Mouse (Mus musculus) liver, embryonic 12.5 days (tissue): ENCODE measurements around the gene Exosc2. TPM values are rescaled to one million over a fixed set of nuclear protein-coding genes. Genes with fewer than 3 reads are reported as not detected.

Experiments
- polyA plus RNA-seq: library from polyadenylated mRNA; unstranded; fragments of >200 nt; fragmentation: Nextera tagmentation; extraction: Ambion mirVana; gene quantifications from 2 replicates; pipeline ENCODE4 v1.2.1, GENCODE M21; 2016

Gene Exosc2
- polyA plus RNA-seq, 1 experiment from 2014 or later, result 64.9 TPM

Other genes with a start within 250 kb of the Exosc2 start
- gene Ass1, start 200.5 kb upstream of the Exosc2 start, polyA plus RNA-seq, result 58.9 and 59.9 TPM in 2 replicates
- 41.8 and 45.9 TPM in 2 replicates for gene Fubp3, start 98.1 kb upstream of the Exosc2 start, polyA plus RNA-seq
- not detected in 2 replicates for gene Prdm12, start 30.7 kb upstream of the Exosc2 start, polyA plus RNA-seq
- gene Abl1, start 17.7 kb downstream of the Exosc2 start, polyA plus RNA-seq, result 12.9 and 13.4 TPM in 2 replicates
- 0.04 and 0.06 TPM in 2 replicates for gene Qrfp, start 139.9 kb downstream of the Exosc2 start, polyA plus RNA-seq
- gene Fibcd1, start 175.3 kb downstream of the Exosc2 start, polyA plus RNA-seq, result not detected in 2 replicates
- gene Lamc3, start 216.6 kb downstream of the Exosc2 start, polyA plus RNA-seq, result 0.11 and 0.18 TPM in 2 replicates